Mouse (Mus musculus): ENCODE measurements around the gene Lpgat1. TPM values are rescaled to one million over a fixed set of nuclear protein-coding genes. Genes with fewer than 3 reads are reported as not detected.

Gene Lpgat1
- 58.8 TPM for polyA plus RNA-seq (2014; fragmentation: Illumina TruSeq; extraction: RNeasy Lipid Tissue Mini Kit (QIAGEN cat#74804); ENCODE audit: low read depth, low replicate concordance)

DNA sequence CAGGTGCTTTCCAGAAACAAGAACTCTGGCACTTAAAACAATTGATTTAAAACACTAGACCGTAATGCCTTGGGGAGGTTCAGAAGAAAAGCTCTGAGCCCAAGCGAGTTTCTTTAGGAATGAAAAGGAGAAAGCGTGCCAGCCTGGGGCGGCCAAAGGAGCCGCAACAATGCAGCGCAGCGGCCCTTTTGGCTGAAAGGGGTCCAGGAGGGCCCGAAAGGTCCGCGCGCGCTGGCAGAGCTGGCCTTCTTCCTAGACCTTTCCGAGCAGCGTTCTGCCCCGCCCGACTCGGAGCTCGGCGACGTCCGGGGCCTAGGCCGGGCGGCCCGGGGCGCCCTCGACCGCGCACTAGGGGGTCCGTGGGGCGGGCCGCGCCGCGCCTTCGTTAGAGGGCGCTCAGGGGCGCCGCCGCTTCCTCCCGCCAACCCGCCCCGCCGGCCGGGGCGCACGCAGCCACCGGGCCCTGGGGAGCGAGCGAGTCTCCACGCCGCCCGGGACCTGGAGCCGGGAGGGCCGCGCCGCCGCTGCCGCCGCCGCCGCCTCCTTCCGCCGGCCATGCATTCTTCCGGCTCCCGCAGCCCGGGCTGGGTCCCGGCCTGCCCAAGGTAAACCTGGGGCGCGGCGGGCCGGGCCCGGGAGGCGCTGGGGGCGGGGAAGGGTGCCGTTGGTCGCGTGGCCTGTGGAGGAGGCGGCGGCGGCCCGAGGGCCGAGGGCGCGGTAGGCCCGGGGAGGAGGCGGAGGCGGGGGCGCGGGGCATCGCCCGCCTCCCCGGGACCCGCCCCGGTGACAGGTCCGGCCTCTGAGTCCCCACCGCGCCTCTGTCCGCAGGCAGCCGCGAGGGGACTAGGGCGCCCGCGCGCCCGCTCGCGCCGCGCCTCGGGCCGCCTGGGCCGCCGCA, at the start of gene Lpgat1:
TSS of gene Lpgat1 (plus strand) at position 234 of the 898 bp plus-strand sequence.

DNA sequence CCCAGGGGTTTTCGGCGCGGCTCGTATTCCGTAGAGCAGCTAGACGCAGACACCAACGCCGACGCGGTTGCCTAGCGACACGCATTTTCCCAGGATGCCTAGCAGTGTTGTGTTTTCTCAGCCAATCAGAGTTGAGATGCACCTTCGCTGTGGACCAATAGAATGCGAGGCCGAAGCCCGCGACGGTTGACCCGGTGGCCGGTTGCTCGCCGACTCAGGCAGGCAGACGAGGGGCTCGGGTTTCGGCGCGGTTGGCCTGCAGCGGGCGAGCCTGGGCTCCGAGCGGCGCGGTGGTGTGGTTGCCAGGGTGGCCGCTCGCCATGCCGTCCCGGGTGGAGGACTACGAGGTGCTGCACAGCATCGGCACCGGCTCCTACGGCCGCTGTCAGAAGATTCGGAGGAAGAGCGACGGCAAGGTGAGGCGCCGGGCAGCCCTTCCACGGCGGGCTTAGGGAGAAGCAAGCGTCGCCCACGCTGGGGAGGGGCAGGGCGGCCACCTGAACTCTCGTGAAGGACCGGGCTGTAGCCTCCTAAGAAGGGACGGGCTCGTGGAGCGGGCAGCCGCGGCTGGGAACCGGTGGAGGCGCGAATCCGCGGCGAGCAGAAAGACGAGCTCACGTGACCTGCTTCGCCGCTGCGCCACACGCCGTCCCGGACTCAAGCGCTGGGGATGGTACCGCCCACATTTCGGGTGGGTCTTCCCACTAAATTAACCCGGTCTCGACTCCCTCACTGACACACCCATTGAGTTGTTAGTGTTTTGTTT, 103.9 kb downstream of the Lpgat1 start, which contains the start of gene Nek2:
TSS of gene Nek2 (plus strand) at position 119 of the 766 bp plus-strand sequence.

Other genes starting within 250 kb of the Lpgat1 start
- 9.7 TPM for gene Dtl, start 142.3 kb upstream of the Lpgat1 start, polyA plus RNA-seq (2014; fragmentation: Illumina TruSeq; extraction: RNeasy Lipid Tissue Mini Kit (QIAGEN cat#74804); ENCODE audit: low read depth, low replicate concordance)
- 14.5 TPM for gene Ints7, start 142.2 kb upstream of the Lpgat1 start, polyA plus RNA-seq (2014; fragmentation: Illumina TruSeq; extraction: RNeasy Lipid Tissue Mini Kit (QIAGEN cat#74804); ENCODE audit: low read depth, low replicate concordance)
- gene Nek2, start 103.6 kb downstream of the Lpgat1 start, polyA plus RNA-seq (2014; fragmentation: Illumina TruSeq; extraction: RNeasy Lipid Tissue Mini Kit (QIAGEN cat#74804); ENCODE audit: low read depth, low replicate concordance), result 5.1 TPM
- 49.9 TPM for gene Slc30a1, start 188.9 kb downstream of the Lpgat1 start, polyA plus RNA-seq (2014; fragmentation: Illumina TruSeq; extraction: RNeasy Lipid Tissue Mini Kit (QIAGEN cat#74804); ENCODE audit: low read depth, low replicate concordance)

All from sigmoid colon, adult 10 weeks (tissue).